Mouse (Mus musculus) liver, adult 2 months (tissue): ENCODE data around the gene Nhlrc1.

ENCODE experiments used
- CTCF ChIP-seq: fragments of 200-500 bp; IDR thresholded peaks from 2 replicates; pipeline ENCODE4 v1.5.1; 2011; ENCODE audit warnings: low read depth, low read length, control low read depth
- POLR2A ChIP-seq: fragments of 200-500 bp; IDR thresholded peaks from 2 replicates; pipeline ENCODE4 v1.6.1; 2011; ENCODE audit warnings: low read length, control low read depth; ENCODE audit not compliant: insufficient read depth; ENCODE audit errors: extremely low read depth

DNA sequence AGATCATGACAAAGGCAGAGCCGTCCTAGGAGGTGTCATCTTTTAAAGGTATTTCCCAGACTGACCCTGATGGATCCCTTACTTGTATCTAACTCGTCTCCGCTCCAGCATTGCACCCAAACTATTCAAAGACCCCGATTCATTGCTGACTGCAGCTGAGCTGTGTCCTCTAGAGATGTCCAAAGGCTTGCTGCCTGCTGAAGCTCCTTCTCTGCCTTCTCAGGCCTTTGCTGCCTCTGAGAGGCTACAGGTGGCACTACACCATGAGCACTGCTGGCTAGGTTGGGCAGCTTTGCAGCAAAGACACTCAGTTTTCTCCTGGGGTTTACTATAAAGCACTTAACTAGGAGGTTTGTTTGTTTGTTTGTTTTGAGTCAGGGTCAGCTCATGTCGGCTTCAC lies 2.6 kb upstream of the Nhlrc1 start:
- TF ChIP-seq POLR2A, result no peak
- peak; percentile 81 for TF ChIP-seq CTCF
